Mouse (Mus musculus): Measurements from ENCODE around the gene Pex11b. TPM values are rescaled to one million over a fixed set of nuclear protein-coding genes. Genes with fewer than 3 reads are reported as not detected.

The Pex11b gene
- polyA plus RNA-seq, 1 experiment, result 41.0 TPM

- TF ChIP-seq POLR2A (IDR thresholded peaks at IDR 0.05; ENCODE audit: control insufficient read depth, extremely low read depth, insufficient read depth, low read length, poor library complexity) (no peak), CTCF (IDR thresholded peaks at IDR 0.05; ENCODE audit: borderline replicate concordance, control insufficient read depth, extremely low read depth, insufficient read depth, low read length, poor library complexity) (no peak)
- WGBS, result 6% methylated on average over 35 of the region's 35 CpGs
Observed at GRCm38 (mm10) chr3:96669727-96670468, 34.7 kb downstream of the Pex11b start, which contains the start of gene Ankrd35. Gene Ankrd35 (plus strand): TSS chr3:96670131.

GRCm38 (mm10) chr3:96671519-96671918 lies 36.3 kb downstream of the Pex11b start:
- TF ChIP-seq CTCF (IDR thresholded peaks at IDR 0.05; ENCODE audit: borderline replicate concordance, control insufficient read depth, extremely low read depth, insufficient read depth, low read length, poor library complexity), result no peak
- TF ChIP-seq POLR2A (IDR thresholded peaks at IDR 0.05; ENCODE audit: control insufficient read depth, extremely low read depth, insufficient read depth, low read length, poor library complexity), result no peak
- WGBS, result 97% methylated on average over 5 of the region's 5 CpGs
- no peak for DNase-seq
- Histone ChIP-seq H3K36me3 (ENCODE audit: control insufficient read depth, insufficient read depth, low read length) (no peaks in the 10 kb centered on the region), H3K27me3 (ENCODE audit: control insufficient read depth, insufficient read depth, low read length) (no peaks in the 10 kb centered on the region), H3K27ac (ENCODE audit: control insufficient read depth, insufficient read depth, low read length) (no peak overlapping the region), H3K4me1 (replicated peaks; ENCODE audit: control insufficient read depth, insufficient read depth, low read length) (peaks cover 11% of the 10 kb centered on the region), H3K4me3 (ENCODE audit: control insufficient read depth, insufficient read depth, low read length) (no peak overlapping the region)

More at GRCm38 (mm10) chr3:96669727-96670468, 34.7 kb downstream of the Pex11b start, which contains the start of gene Ankrd35:
- Histone ChIP-seq H3K27ac (ENCODE audit: control insufficient read depth, insufficient read depth, low read length) (no peak within 1 kb of the TSS), H3K4me1 (replicated peaks; ENCODE audit: control insufficient read depth, insufficient read depth, low read length) (peaks cover 8% of the 10 kb centered on the region), H3K27me3 (ENCODE audit: control insufficient read depth, insufficient read depth, low read length) (no peaks in the 10 kb centered on the region), H3K4me3 (ENCODE audit: control insufficient read depth, insufficient read depth, low read length) (peak within 1 kb of the TSS; percentile 39), H3K36me3 (ENCODE audit: control insufficient read depth, insufficient read depth, low read length) (no peaks in the 10 kb centered on the region)
- DNase-seq, result peak; percentile 76

GRCm38 (mm10) chr3:96673514-96673913 lies 38.3 kb downstream of the Pex11b start:
- TF ChIP-seq POLR2A (IDR thresholded peaks at IDR 0.05; ENCODE audit: control insufficient read depth, extremely low read depth, insufficient read depth, low read length, poor library complexity) (no peak), CTCF (IDR thresholded peaks at IDR 0.05; ENCODE audit: borderline replicate concordance, control insufficient read depth, extremely low read depth, insufficient read depth, low read length, poor library complexity) (no peak)
- no peak overlapping the region for H3K4me3 ChIP-seq (ENCODE audit: control insufficient read depth, insufficient read depth, low read length)
- DNase-seq, result no peak

GRCm38 (mm10) chr3:96674442-96674841 lies 39.3 kb downstream of the Pex11b start:
- Histone ChIP-seq H3K27me3 (ENCODE audit: control insufficient read depth, insufficient read depth, low read length) (no peaks in the 10 kb centered on the region), H3K27ac (ENCODE audit: control insufficient read depth, insufficient read depth, low read length) (no peak overlapping the region), H3K4me3 (ENCODE audit: control insufficient read depth, insufficient read depth, low read length) (no peak overlapping the region), H3K36me3 (ENCODE audit: control insufficient read depth, insufficient read depth, low read length) (no peaks in the 10 kb centered on the region), H3K4me1 (replicated peaks; ENCODE audit: control insufficient read depth, insufficient read depth, low read length) (peaks cover 11% of the 10 kb centered on the region)
- 93% methylated on average over 8 of the region's 8 CpGs for WGBS
- no peak for DNase-seq
- TF ChIP-seq POLR2A (IDR thresholded peaks at IDR 0.05; ENCODE audit: control insufficient read depth, extremely low read depth, insufficient read depth, low read length, poor library complexity), result no peak
- no peak for TF ChIP-seq CTCF (IDR thresholded peaks at IDR 0.05; ENCODE audit: borderline replicate concordance, control insufficient read depth, extremely low read depth, insufficient read depth, low read length, poor library complexity)

More at GRCm38 (mm10) chr3:96673514-96673913, 38.3 kb downstream of the Pex11b start:
- no peaks in the 10 kb centered on the region for H3K27me3 ChIP-seq (ENCODE audit: control insufficient read depth, insufficient read depth, low read length)
- WGBS, result 92% methylated on average over 4 of the region's 4 CpGs
- H3K4me1 ChIP-seq (replicated peaks; ENCODE audit: control insufficient read depth, insufficient read depth, low read length), result peaks cover 11% of the 10 kb centered on the region
- no peaks in the 10 kb centered on the region for H3K36me3 ChIP-seq (ENCODE audit: control insufficient read depth, insufficient read depth, low read length)
- no peak overlapping the region for H3K27ac ChIP-seq (ENCODE audit: control insufficient read depth, insufficient read depth, low read length)

GRCm38 (mm10) chr3:96675171-96675570 lies 40.0 kb downstream of the Pex11b start:
- 14% methylated on average over 3 of the region's 3 CpGs for WGBS
- H3K4me3 ChIP-seq (ENCODE audit: control insufficient read depth, insufficient read depth, low read length), result no peak overlapping the region
- DNase-seq, result no peak
- H3K27ac ChIP-seq (ENCODE audit: control insufficient read depth, insufficient read depth, low read length), result no peak overlapping the region
- peaks cover 11% of the 10 kb centered on the region for H3K4me1 ChIP-seq (replicated peaks; ENCODE audit: control insufficient read depth, insufficient read depth, low read length)
- H3K27me3 ChIP-seq (ENCODE audit: control insufficient read depth, insufficient read depth, low read length), result no peaks in the 10 kb centered on the region
- no peaks in the 10 kb centered on the region for H3K36me3 ChIP-seq (ENCODE audit: control insufficient read depth, insufficient read depth, low read length)
- no peak for TF ChIP-seq CTCF (IDR thresholded peaks at IDR 0.05; ENCODE audit: borderline replicate concordance, control insufficient read depth, extremely low read depth, insufficient read depth, low read length, poor library complexity)
- no peak for TF ChIP-seq POLR2A (IDR thresholded peaks at IDR 0.05; ENCODE audit: control insufficient read depth, extremely low read depth, insufficient read depth, low read length, poor library complexity)

- no peak overlapping the region for H3K27ac ChIP-seq (ENCODE audit: control insufficient read depth, insufficient read depth, low read length)
- no peaks in the 10 kb centered on the region for H3K36me3 ChIP-seq (ENCODE audit: control insufficient read depth, insufficient read depth, low read length)
- H3K4me3 ChIP-seq (ENCODE audit: control insufficient read depth, insufficient read depth, low read length), result no peak overlapping the region
- no peaks in the 10 kb centered on the region for H3K27me3 ChIP-seq (ENCODE audit: control insufficient read depth, insufficient read depth, low read length)
- WGBS, result 93% methylated on average over 3 of the region's 3 CpGs
- no peak for TF ChIP-seq POLR2A (IDR thresholded peaks at IDR 0.05; ENCODE audit: control insufficient read depth, extremely low read depth, insufficient read depth, low read length, poor library complexity)
- no peak for TF ChIP-seq CTCF (IDR thresholded peaks at IDR 0.05; ENCODE audit: borderline replicate concordance, control insufficient read depth, extremely low read depth, insufficient read depth, low read length, poor library complexity)
- peaks cover 6% of the 10 kb centered on the region for H3K4me1 ChIP-seq (replicated peaks; ENCODE audit: control insufficient read depth, insufficient read depth, low read length)
- no peak for DNase-seq
Observed at GRCm38 (mm10) chr3:96675690-96676089, 40.5 kb downstream of the Pex11b start.

Measured in thymus, adult 2 months (tissue).